Mouse (Mus musculus) liver, postnatal 0 days (tissue): ENCODE measurements at regions not wholly inside any gene's neighbourhood (a gene's known extent, or its start where the extent isn't known, plus 50 kb on each side); places are given as distances from the start of the nearest gene placed in this dataset.

ENCODE experiments used
- CTCF ChIP-seq: sonication (generic); IDR thresholded peaks from 2 replicates; pipeline ENCODE4 v1.5.1; 2016; ENCODE audit warnings: antibody characterized with exemption, low read depth
- EP300 ChIP-seq: IDR thresholded peaks from 2 replicates; pipeline ENCODE4 v1.6.1; 2016; ENCODE audit warnings: antibody characterized with exemption, low read depth, mild to moderate bottlenecking

DNA sequence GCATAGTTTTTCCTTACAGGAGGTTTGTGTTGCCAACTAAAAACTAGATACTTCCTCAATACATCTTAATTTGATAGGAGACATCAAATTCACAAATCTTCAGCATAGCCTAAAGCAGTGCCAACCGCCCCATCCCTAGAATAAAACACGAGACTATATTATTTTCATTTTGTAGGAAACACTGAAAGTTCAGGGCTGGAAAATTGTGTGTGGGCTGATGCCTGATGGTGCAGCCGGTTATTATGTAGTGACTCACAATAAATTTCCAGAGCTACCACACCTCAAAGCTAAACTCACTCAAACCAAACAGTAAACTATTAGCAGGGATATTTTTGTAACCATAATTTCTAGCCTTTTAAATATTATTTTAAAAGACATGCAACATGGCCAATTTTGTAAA, 105.2 kb downstream of the Akap11 start:
- TF ChIP-seq CTCF (no peak), EP300 (no peak)
